ENCODE assay signal across 14 mouse cellular contexts in the genomic region with DNA sequence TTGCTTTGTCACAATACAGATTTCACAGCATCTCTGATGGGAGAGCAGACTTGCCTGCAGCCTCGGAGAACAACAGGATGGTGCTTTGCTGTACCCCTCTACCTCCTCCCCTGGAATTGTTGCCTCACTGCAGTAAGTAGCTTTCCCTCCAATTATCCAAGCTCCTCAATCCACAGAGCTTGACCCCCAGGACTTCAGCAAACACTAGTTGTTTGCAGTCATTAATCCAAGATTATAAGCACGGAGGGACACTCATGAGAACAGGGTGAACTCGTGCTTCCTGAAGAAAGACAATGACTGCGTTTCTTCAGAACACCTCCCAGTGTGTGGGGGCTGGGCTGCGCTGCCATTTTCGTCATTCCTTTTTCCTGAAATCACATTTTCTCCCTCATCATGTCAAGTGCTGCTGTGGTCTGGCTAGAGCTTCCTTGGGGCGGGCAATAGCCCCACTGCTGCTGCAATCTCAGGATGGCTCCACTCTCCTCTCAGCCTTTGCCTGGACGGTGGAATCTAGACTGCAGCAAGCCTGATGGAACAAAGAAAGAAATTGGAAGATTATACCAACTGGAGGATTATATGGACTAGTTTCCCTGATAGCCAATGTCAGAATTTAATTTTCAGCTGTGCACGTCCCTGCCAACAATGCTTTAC.
A peak's percentile ranks its signal among the peaks of the same experiment; 100 is the strongest.
DNase-seq lines count a peak whose midpoint lies in the region; ATAC-seq and TF ChIP-seq lines count a peak whose summit lies in the region.
"Had no signal": no experiment of that assay in that cellular context is flagged by ENCODE, and none has a peak within 500 bp of the region (broad histone marks: within the 10 kb centered on the region; RNA-seq: fewer than 3 reads in every experiment).

No protein-coding gene starts in this region.

- no peak overlapping the region for H3K9ac ChIP-seq in intestine, embryonic 15.5 days
- no peak overlapping the region for H3K9ac ChIP-seq in intestine, postnatal 0 days (ENCODE audit: low read depth, low read length)
- H3K9ac ChIP-seq in forebrain, embryonic 12.5 days, result no peak overlapping the region
- H3K9ac ChIP-seq in midbrain, embryonic 11.5 days (ENCODE audit: low read length), result peak overlapping the region; percentile 9
- H3K9ac ChIP-seq in liver, embryonic 12.5 days, result no peak overlapping the region
- H3K9ac ChIP-seq: liver, embryonic 14.5 days had no signal

- DNase-seq in midbrain, embryonic 11.5 days (ENCODE audit: low spot score, missing footprints), result peak; percentile 85
- peak; percentile 90 for DNase-seq in retina, postnatal 1 day
- no peak for DNase-seq in heart, postnatal 14 days
- no peak for DNase-seq in urinary bladder, postnatal 14 days (ENCODE audit: low spot score)
- DNase-seq: gastrocnemius, postnatal 25 days; kidney, adult 2 months; spleen, adult 18-20 months had no signal

- 29% methylated on average over 9 of the region's 9 CpGs for WGBS in intestine, embryonic 15.5 days
- WGBS in intestine, postnatal 0 days, result 23% methylated on average over 9 of the region's 9 CpGs
- WGBS in forebrain, embryonic 12.5 days, result 18% methylated on average over 9 of the region's 9 CpGs
- WGBS in midbrain, embryonic 11.5 days, result 29% methylated on average over 9 of the region's 9 CpGs
- WGBS in liver, embryonic 12.5 days (ENCODE audit: insufficient replicate concordance), result 39% methylated on average over 9 of the region's 9 CpGs

- H3K4me3 ChIP-seq in intestine, embryonic 15.5 days (replicated peaks), result no peak overlapping the region
- H3K4me3 ChIP-seq in intestine, postnatal 0 days (ENCODE audit: low read depth, low read length), result no peak overlapping the region
- no peak overlapping the region for H3K4me3 ChIP-seq in forebrain, embryonic 12.5 days (replicated peaks)
- no peak overlapping the region for H3K4me3 ChIP-seq in midbrain, embryonic 11.5 days (ENCODE audit: low read depth, low read length)
- H3K4me3 ChIP-seq in liver, embryonic 12.5 days, result no peak overlapping the region
- H3K4me3 ChIP-seq: erythroblast, embryonic 14.5 days had no signal

- peak overlapping the region; percentile 24; the same call in 1 of the 2 replicates for H3K4me2 ChIP-seq in intestine, embryonic 15.5 days (replicated peaks)
- H3K4me2 ChIP-seq in intestine, postnatal 0 days (replicated peaks; ENCODE audit: low read depth), result no peak overlapping the region
- peak overlapping the region; percentile 11; the same call in 1 of the 2 replicates for H3K4me2 ChIP-seq in forebrain, embryonic 12.5 days
- peak overlapping the region; percentile 15; the same call in 1 of the 2 replicates for H3K4me2 ChIP-seq in midbrain, embryonic 11.5 days
- no peak overlapping the region for H3K4me2 ChIP-seq in liver, embryonic 12.5 days

- no peak for ATAC-seq in intestine, embryonic 15.5 days
- no peak for ATAC-seq in intestine, postnatal 0 days
- ATAC-seq in forebrain, embryonic 12.5 days (ENCODE audit: low FRiP score), result peak; percentile 81
- ATAC-seq in midbrain, embryonic 11.5 days (ENCODE audit: low FRiP score), result peak; percentile 89
- ATAC-seq in liver, embryonic 12.5 days, result no peak

- no peaks in the 10 kb centered on the region for H3K27me3 ChIP-seq in intestine, embryonic 15.5 days (replicated peaks)
- no peaks in the 10 kb centered on the region for H3K27me3 ChIP-seq in intestine, postnatal 0 days (replicated peaks; ENCODE audit: control insufficient read depth, insufficient read depth, low read length)
- H3K27me3 ChIP-seq in forebrain, embryonic 12.5 days, result no peaks in the 10 kb centered on the region
- H3K27me3 ChIP-seq in midbrain, embryonic 11.5 days (ENCODE audit: control insufficient read depth, insufficient read depth, low read length), result no peaks in the 10 kb centered on the region
- H3K27me3 ChIP-seq in liver, embryonic 12.5 days (replicated peaks), result no peaks in the 10 kb centered on the region

- no peaks in the 10 kb centered on the region for H3K36me3 ChIP-seq in intestine, embryonic 15.5 days
- H3K36me3 ChIP-seq in intestine, postnatal 0 days (ENCODE audit: control insufficient read depth, insufficient read depth), result no peaks in the 10 kb centered on the region
- H3K36me3 ChIP-seq in forebrain, embryonic 12.5 days (replicated peaks), result no peaks in the 10 kb centered on the region
- H3K36me3 ChIP-seq in midbrain, embryonic 11.5 days (ENCODE audit: control insufficient read depth, insufficient read depth, low read length), result no peaks in the 10 kb centered on the region
- no peaks in the 10 kb centered on the region for H3K36me3 ChIP-seq in liver, embryonic 12.5 days

- no peak for TF ChIP-seq CTCF in intestine, postnatal 0 days (IDR thresholded peaks at IDR 0.05; ENCODE audit: low read depth)

- H3K9me3 ChIP-seq in intestine, embryonic 15.5 days, result no peaks in the 10 kb centered on the region
- H3K9me3 ChIP-seq in intestine, postnatal 0 days (ENCODE audit: control insufficient read depth), result no peaks in the 10 kb centered on the region
- no peaks in the 10 kb centered on the region for H3K9me3 ChIP-seq in forebrain, embryonic 12.5 days
- H3K9me3 ChIP-seq in midbrain, embryonic 11.5 days (ENCODE audit: control insufficient read depth, low read length), result no peaks in the 10 kb centered on the region
- H3K9me3 ChIP-seq in liver, embryonic 12.5 days (replicated peaks), result no peaks in the 10 kb centered on the region

- intact Hi-C loops in heart, postnatal 14 days (cut with DNase I), result no loop called here

- no peaks in the 10 kb centered on the region for H3K4me1 ChIP-seq in intestine, embryonic 15.5 days (replicated peaks)
- no peaks in the 10 kb centered on the region for H3K4me1 ChIP-seq in intestine, postnatal 0 days (replicated peaks; ENCODE audit: control insufficient read depth, insufficient read depth, low read length)
- peaks cover 7% of the 10 kb centered on the region for H3K4me1 ChIP-seq in forebrain, embryonic 12.5 days
- H3K4me1 ChIP-seq in midbrain, embryonic 11.5 days (ENCODE audit: control insufficient read depth, insufficient read depth, low read length), result peaks cover 3% of the 10 kb centered on the region; the same call in 1 of the 2 replicates
- H3K4me1 ChIP-seq in liver, embryonic 12.5 days, result no peaks in the 10 kb centered on the region

- H3K27ac ChIP-seq in intestine, embryonic 15.5 days, result no peak overlapping the region
- no peak overlapping the region for H3K27ac ChIP-seq in intestine, postnatal 0 days (ENCODE audit: low read depth, low read length)
- no peak overlapping the region for H3K27ac ChIP-seq in forebrain, embryonic 12.5 days
- no peak overlapping the region for H3K27ac ChIP-seq in midbrain, embryonic 11.5 days (ENCODE audit: low read depth, low read length)
- no peak overlapping the region for H3K27ac ChIP-seq in liver, embryonic 12.5 days
- H3K27ac ChIP-seq: liver, embryonic 14.5 days; stomach, postnatal 0 days had no signal

Comparison
In these comparisons a context has a peak if more than half of its experiments do, and no peak if none do; other contexts are left out.
1. H3K4me2 ChIP-seq: peak in intestine, embryonic 15.5 days (single experiment), forebrain, embryonic 12.5 days (single experiment) and midbrain, embryonic 11.5 days (single experiment); none in intestine, postnatal 0 days (single experiment) and liver, embryonic 12.5 days (single experiment).
2. ATAC-seq: peak in forebrain, embryonic 12.5 days (single experiment) and midbrain, embryonic 11.5 days (single experiment); none in intestine, embryonic 15.5 days (single experiment), intestine, postnatal 0 days (single experiment) and liver, embryonic 12.5 days (single experiment).
3. DNase-seq: peak in midbrain, embryonic 11.5 days (single experiment) and retina, postnatal 1 day (single experiment); none in heart, postnatal 14 days (0 of 2) and urinary bladder, postnatal 14 days (single experiment).